Mouse (Mus musculus): ENCODE results near the gene BC028528.
"Not testable (repeated sequence)": the region's sequence is repeated elsewhere in the genome, so short reads cannot be mapped to it uniquely, and the experiment has no call there.

Gene BC028528

GRCm38 (mm10) chr3:95879063-95879462 lies 12.7 kb downstream of the BC028528 start:
- DNase-seq (ENCODE audit: extremely low read depth, low read depth), result no peak

GRCm38 (mm10) chr3:95872048-95872447 lies 19.8 kb downstream of the BC028528 start:
- peak; percentile 67 for DNase-seq (ENCODE audit: extremely low read depth, low read depth)

GRCm38 (mm10) chr3:95871392-95871867 lies 20.4 kb downstream of the BC028528 start, which contains the start of gene Mrps21:
Mrps21 (minus strand) TSS chr3:95871519.
- peak; percentile 97 for DNase-seq (ENCODE audit: extremely low read depth, low read depth)

- DNase-seq (ENCODE audit: extremely low read depth, low read depth), result no peak
These were observed 20.8 kb downstream of the BC028528 start for GRCm38 (mm10) chr3:95870976-95871375.

- DNase-seq (ENCODE audit: extremely low read depth, low read depth), result no peak
These were observed 24.4 kb downstream of the BC028528 start for GRCm38 (mm10) chr3:95867408-95867807.

- no peak for DNase-seq (ENCODE audit: extremely low read depth, low read depth)
These were observed 25.7 kb downstream of the BC028528 start for GRCm38 (mm10) chr3:95866071-95866470.

- no peak for DNase-seq (ENCODE audit: extremely low read depth, low read depth)
These were observed 26.2 kb downstream of the BC028528 start for GRCm38 (mm10) chr3:95865571-95865970.

GRCm38 (mm10) chr3:95865050-95865449 lies 26.8 kb downstream of the BC028528 start:
- no peak for DNase-seq (ENCODE audit: extremely low read depth, low read depth)

- no peak for DNase-seq (ENCODE audit: extremely low read depth, low read depth)
These were observed 28.2 kb downstream of the BC028528 start for GRCm38 (mm10) chr3:95863578-95863977.

- DNase-seq (ENCODE audit: extremely low read depth, low read depth), result peak; percentile 97
These were observed 30.0 kb downstream of the BC028528 start for GRCm38 (mm10) chr3:95861796-95862195.

- DNase-seq (ENCODE audit: extremely low read depth, low read depth), result no peak
These were observed 30.6 kb downstream of the BC028528 start for GRCm38 (mm10) chr3:95861216-95861615.

GRCm38 (mm10) chr3:95860323-95860722 lies 31.5 kb downstream of the BC028528 start:
- no peak for DNase-seq (ENCODE audit: extremely low read depth, low read depth)

- not testable (repeated sequence) for DNase-seq (ENCODE audit: extremely low read depth, low read depth)
These were observed 33.5 kb downstream of the BC028528 start for GRCm38 (mm10) chr3:95858278-95858677.

GRCm38 (mm10) chr3:95857050-95857449 lies 34.8 kb downstream of the BC028528 start:
- not testable (repeated sequence) for DNase-seq (ENCODE audit: extremely low read depth, low read depth)

GRCm38 (mm10) chr3:95856115-95856514 lies 35.7 kb downstream of the BC028528 start:
- no peak for DNase-seq (ENCODE audit: extremely low read depth, low read depth)

- DNase-seq (ENCODE audit: extremely low read depth, low read depth), result peak; percentile 95
These were observed 36.2 kb downstream of the BC028528 start, which contains the start of gene Prpf3 for GRCm38 (mm10) chr3:95855502-95856089. Prpf3 (minus strand) TSS chr3:95855885.

GRCm38 (mm10) chr3:95851317-95851716 lies 40.5 kb downstream of the BC028528 start:
- DNase-seq (ENCODE audit: extremely low read depth, low read depth), result no peak

- no peak for DNase-seq (ENCODE audit: extremely low read depth, low read depth)
These were observed 41.2 kb downstream of the BC028528 start for GRCm38 (mm10) chr3:95850611-95851010.

GRCm38 (mm10) chr3:95842503-95843214 lies 49.1 kb downstream of the BC028528 start:
- no peak for DNase-seq (ENCODE audit: extremely low read depth, low read depth)

- DNase-seq (ENCODE audit: extremely low read depth, low read depth), result no peak
These were observed 52.6 kb downstream of the BC028528 start for GRCm38 (mm10) chr3:95839250-95839649.

Measured in MEL-GATA-1-ER (cell line).